In genomic region chr3:84313003-84313800, GRCm38 (mm10) we compare ENCODE assay signal across 8 mouse cellular contexts. TPM values are rescaled to one million over a fixed set of nuclear protein-coding genes. Genes with fewer than 3 reads are reported as not detected.
A peak's percentile ranks its signal among the peaks of the same experiment; 100 is the strongest.
DNase-seq lines count a peak whose midpoint lies in the region; ATAC-seq lines count a peak whose summit lies in the region.

No protein-coding gene starts in this region.

- intact Hi-C loops in left cerebral cortex, postnatal 14 days (cut with DNase I), result loop anchor here (2.0 to 10.0 kb wide), 3 partner anchors 138 to 368 kb away; partner anchors contain the start of genes Gm6525 and Tmem131l

- DNase-seq in ovary, postnatal 14 days (ENCODE audit: low spot score), result peak; percentile 58
- DNase-seq in ovary, postnatal 36 days (ENCODE audit: low spot score), result no peak
- peak; percentile 61 for DNase-seq in cerebellum, adult 11-12 months
- peak; percentile 85 for DNase-seq in induced T-regulatory cell, adult 2 months (ENCODE audit: low read depth)
- DNase-seq in left cerebral cortex, postnatal 14 days (ENCODE audit: low spot score in 2 of 2), result peak; percentile 84 to 86
- peak; percentile 64 for DNase-seq in midbrain, embryonic 10.5 days (ENCODE audit: low spot score)
- DNase-seq in splenic B cell, adult 2 months (ENCODE audit: low read depth, low spot score), result peak; percentile 86

- peak; percentile 59 for ATAC-seq in forebrain, embryonic 15.5 days (replicated peaks)

- H3K9me3 ChIP-seq in forebrain, embryonic 15.5 days, result no peaks in the 10 kb centered on the region
- no peaks in the 10 kb centered on the region for H3K9me3 ChIP-seq in midbrain, embryonic 10.5 days (replicated peaks)

- H3K4me2 ChIP-seq in forebrain, embryonic 15.5 days (replicated peaks), result peak overlapping the region; percentile 27; the same call in 1 of the 2 replicates

- peaks cover 17% of the 10 kb centered on the region for H3K4me1 ChIP-seq in forebrain, embryonic 15.5 days
- peaks cover 12% of the 10 kb centered on the region for H3K4me1 ChIP-seq in midbrain, embryonic 10.5 days

- H3K4me3 ChIP-seq in forebrain, embryonic 15.5 days, result no peak overlapping the region
- H3K4me3 ChIP-seq in midbrain, embryonic 10.5 days, result no peak overlapping the region

- H3K27me3 ChIP-seq in forebrain, embryonic 15.5 days, result no peaks in the 10 kb centered on the region
- no peaks in the 10 kb centered on the region; the same call in 1 of the 2 replicates for H3K27me3 ChIP-seq in midbrain, embryonic 10.5 days (ENCODE audit: low read depth, poor library complexity, severe bottlenecking)
- no peaks in the 10 kb centered on the region for H3K27me3 ChIP-seq in splenic B cell, adult 2 months (ENCODE audit: control insufficient read depth, insufficient read depth, low read length, poor library complexity, severe bottlenecking)

- H3K9ac ChIP-seq in forebrain, embryonic 15.5 days (replicated peaks), result no peak overlapping the region

- no peak overlapping the region for H3K27ac ChIP-seq in forebrain, embryonic 15.5 days (replicated peaks)
- H3K27ac ChIP-seq in midbrain, embryonic 10.5 days (replicated peaks), result no peak overlapping the region

- WGBS in forebrain, embryonic 15.5 days, result 54% methylated on average over 18 of the region's 18 CpGs
- 54% methylated on average over 18 of the region's 18 CpGs for WGBS in midbrain, embryonic 10.5 days

- no peaks in the 10 kb centered on the region for H3K36me3 ChIP-seq in forebrain, embryonic 15.5 days
- H3K36me3 ChIP-seq in midbrain, embryonic 10.5 days, result no peaks in the 10 kb centered on the region
- H3K36me3 ChIP-seq in splenic B cell, adult 2 months (ENCODE audit: control insufficient read depth, insufficient read depth, low read length, poor library complexity, severe bottlenecking), result no peaks in the 10 kb centered on the region

RNA-seq across cellular contexts. Expression of gene Trim2, which starts 6.5 kb away (rescaled TPM):
- 188 and 194 TPM in 2 replicates for polyA plus RNA-seq in forebrain, embryonic 15.5 days (2015; fragmentation: Nextera tagmentation; extraction: Ambion mirVana)
- total RNA-seq in left cerebral cortex, postnatal 14 days (2021), result 100 to 1,000 TPM; 190 to 200 TPM
- 81.7 and 116 TPM in 2 replicates for polyA plus RNA-seq in midbrain, embryonic 10.5 days (2016; fragmentation: Nextera tagmentation; extraction: Ambion mirVana)
